Mouse (Mus musculus) spleen, adult 2 months (tissue): Measurements from ENCODE around the gene Slc20a1.

ENCODE experiments used
- CTCF ChIP-seq: fragments of 200-500 bp; IDR thresholded peaks from 2 replicates; pipeline ENCODE4 v1.5.1; 2011; ENCODE audit warnings: mild to moderate bottlenecking, inconsistent platforms; ENCODE audit not compliant: insufficient read depth, insufficient read length, insufficient replicate concordance; ENCODE audit errors: extremely low read depth
- POLR2A ChIP-seq: fragments of 200-500 bp; IDR thresholded peaks from 2 replicates; pipeline ENCODE4 v1.6.1; 2011; ENCODE audit warnings: low read depth, low read length, inconsistent platforms

DNA sequence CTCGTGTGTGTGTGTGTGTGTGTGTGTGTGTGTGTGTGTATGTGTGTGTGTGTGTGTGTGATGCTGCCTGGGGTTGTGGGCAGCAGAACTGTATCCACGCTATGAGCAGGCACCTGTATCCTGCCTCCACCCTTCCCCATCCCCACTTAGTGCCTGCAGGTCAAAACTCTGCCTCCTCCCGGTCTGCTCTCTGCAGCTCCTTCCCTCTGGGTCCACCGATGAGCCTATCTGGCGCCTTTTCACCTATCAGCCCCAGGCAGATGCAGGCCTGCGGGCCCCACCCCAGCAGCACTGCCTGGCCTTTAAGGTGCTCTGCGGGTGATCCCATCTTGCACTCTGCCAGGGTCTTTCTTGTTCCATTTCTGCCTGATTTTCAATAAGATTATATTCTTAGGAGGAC lies 29.1 kb downstream of the Slc20a1 start:
- no peak for TF ChIP-seq CTCF
- TF ChIP-seq POLR2A, result no peak
